Mouse (Mus musculus): Measurements from ENCODE around the gene Gm17677.

Gm17677 gene

DNA sequence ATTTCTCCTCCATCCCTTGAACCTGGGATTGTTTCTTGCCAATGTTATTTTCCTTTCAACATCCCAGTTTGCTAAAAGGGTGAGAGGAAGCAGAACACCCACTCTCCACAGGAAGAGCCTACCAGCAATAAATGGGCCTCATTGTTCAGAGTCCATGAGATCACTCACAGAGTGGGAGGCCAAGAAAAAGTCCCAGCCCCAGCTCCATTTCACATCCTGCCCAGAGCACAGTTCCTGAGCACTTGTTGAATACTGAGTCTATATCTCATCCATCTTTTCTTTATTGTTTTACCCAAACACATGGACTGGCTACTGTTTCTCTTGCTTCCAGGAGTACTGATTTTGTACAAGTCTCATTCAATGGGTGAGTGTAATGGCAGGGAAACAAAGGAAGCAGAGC is at the start of gene Gm17677:
Gene Gm17677 (plus strand): TSS at position 301 of the 400 bp plus-strand sequence.
- no peak for DNase-seq

DNA sequence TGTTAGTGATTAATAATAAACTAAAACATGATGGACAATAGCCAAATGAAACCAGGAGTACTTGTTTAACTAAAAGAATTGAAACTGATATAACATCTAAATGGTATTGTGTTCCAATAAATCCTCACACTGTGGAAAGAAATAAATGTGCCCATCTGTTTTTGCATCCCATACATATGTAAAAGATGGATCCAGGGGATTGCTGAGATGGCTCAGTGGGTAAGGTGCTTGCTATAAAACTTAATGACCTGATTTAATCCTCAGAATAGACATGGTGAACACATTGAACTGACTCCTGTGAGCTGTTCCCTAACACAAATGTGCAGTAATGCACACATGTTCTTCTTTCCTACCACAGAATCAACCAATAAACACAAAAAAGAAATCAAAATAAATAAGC is 48.9 kb upstream of the Gm17677 start:
- DNase-seq = no peak

DNA sequence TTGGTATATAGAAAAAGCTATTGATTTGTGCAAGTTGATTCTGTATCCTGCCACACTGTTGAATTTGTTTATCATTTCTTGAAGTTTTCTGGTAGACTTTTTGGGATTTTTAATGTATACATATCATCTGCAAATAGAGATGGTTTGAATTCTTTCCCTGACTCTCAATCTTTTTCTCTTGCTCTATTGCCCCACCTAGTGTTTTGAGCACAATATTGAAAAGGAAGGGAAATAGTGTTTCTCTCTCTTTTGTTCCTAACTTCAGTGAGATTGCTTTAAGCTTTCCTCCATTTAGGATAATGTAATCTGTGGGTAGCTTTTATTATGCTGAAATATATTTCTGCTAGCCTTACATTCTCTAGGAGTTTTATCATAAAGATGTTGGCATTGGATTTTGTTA is 33.6 kb upstream of the Gm17677 start:
- DNase-seq = no peak

DNA sequence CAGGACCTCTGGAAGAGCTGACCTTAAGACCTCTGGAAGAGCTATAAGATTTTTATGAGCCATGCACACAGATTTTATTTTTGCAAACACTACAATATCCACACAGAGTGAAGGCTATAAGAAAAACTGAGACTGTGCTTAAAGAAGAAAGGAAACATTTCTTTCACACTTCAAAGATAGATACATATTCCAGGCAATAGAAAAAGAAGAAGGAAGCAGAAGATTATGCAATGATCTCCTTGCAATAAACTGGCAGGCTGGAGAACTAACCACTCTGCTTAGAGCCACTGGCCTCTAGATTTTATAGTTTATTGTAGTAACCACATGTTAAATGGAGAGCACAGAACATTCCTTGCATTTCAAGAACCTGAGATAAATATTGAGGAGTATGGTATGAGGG is 16.0 kb downstream of the Gm17677 start:
- DNase-seq = no peak

DNA sequence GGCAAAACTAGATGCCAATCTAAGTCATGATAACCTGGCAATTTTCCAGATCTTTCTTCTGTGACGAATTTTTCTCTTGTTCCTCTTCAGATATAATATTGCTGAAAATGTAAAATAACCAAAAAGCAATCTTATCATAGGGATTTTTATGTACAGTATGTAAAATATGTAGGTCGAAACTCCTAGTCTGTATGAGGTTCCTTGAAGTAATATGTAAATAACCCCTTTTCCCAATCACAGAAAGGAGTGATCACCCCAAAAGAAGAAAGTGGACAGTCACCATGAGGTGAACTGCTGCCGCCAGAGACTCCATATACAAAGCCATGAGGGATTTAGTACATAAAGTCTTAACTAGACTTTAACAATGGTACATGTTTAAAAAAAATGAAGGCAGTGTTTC is 37.2 kb downstream of the Gm17677 start, which contains the start of gene Gm17727:
Gene Gm17727 (minus strand): TSS at position 101 of the 400 bp plus-strand sequence.
- no peak for DNase-seq

DNA sequence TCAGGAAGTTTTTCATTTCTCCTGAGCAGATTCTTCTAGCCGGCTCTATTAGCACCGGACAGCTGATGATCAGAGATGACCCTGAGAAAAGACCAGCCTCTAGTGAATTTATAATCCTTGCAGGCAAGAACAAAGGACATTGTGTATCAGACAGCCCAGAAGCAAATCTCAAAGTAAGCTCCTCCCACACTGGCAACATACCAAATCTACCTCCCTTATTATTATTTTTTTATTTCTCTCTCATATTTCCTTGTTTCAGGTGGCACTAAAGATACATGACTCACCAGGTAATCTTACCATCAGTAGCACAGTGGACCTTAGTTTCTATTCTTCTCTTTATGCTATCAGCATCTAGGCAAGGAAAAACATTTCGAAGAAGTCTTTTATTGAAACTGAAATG is 49.2 kb downstream of the Gm17677 start, which contains the start of the genes Gm27235 and D730048I06Rik:
Gene Gm27235 (minus strand): TSS at position 101 of the 400 bp plus-strand sequence.
Gene D730048I06Rik (minus strand): TSS at position 112 of the 400 bp plus-strand sequence.
- DNase-seq = no peak
